Mouse (Mus musculus) C2C12 (cell line): ENCODE results near the gene Odf3.

ENCODE experiments used
- CTCF ChIP-seq: IDR thresholded peaks from one replicate; pipeline ENCODE4 v1.5.1; 2011; ENCODE audit not compliant: control insufficient read depth, insufficient read depth, insufficient read length
- MAX ChIP-seq: IDR thresholded peaks from one replicate; pipeline ENCODE4 v1.6.1; 2011; ENCODE audit warnings: mild to moderate bottlenecking, control low read depth

GRCm38 (mm10) chr7:140846676-140847075 is 929 bp upstream of the Odf3 start:
- TF ChIP-seq CTCF (no peak), MAX (no peak)
